Comparison of ENCODE assay signal across 8 mouse cellular contexts in genomic region chr6:119544518-119544864, GRCm38 (mm10). TPM values are rescaled to one million over a fixed set of nuclear protein-coding genes. Genes with fewer than 3 reads are reported as not detected.
DNase-seq lines count a peak whose midpoint lies in the region; ATAC-seq and TF ChIP-seq lines count a peak whose summit lies in the region.

No protein-coding gene starts in this region.

- ATAC-seq in heart, embryonic 12.5 days (ENCODE audit: insufficient number of reproducible peaks, low FRiP score) = no peak; the same call in 1 of the 2 replicates
- ATAC-seq in forebrain, embryonic 12.5 days (ENCODE audit: low FRiP score) = peak; percentile 51; the same call in 1 of the 2 replicates
- peak; percentile 50 for ATAC-seq in neural tube, embryonic 14.5 days (ENCODE audit: low read depth)

- H3K9ac ChIP-seq in heart, embryonic 12.5 days = peak overlapping the region; percentile 77
- H3K9ac ChIP-seq in ES-E14 (ENCODE audit: insufficient read depth, low read depth, low read length, poor library complexity, severe bottlenecking) = 0 out of 2 replicates have a peak overlapping the region, but pooled peaks have one; percentile 18
- H3K9ac ChIP-seq in forebrain, embryonic 12.5 days = peak overlapping the region; percentile 83
- peak overlapping the region; percentile 62; the same call in 1 of the 2 replicates for H3K9ac ChIP-seq in neural tube, embryonic 14.5 days (replicated peaks; ENCODE audit: low read depth, low read length)

- H3K36me3 ChIP-seq in heart, embryonic 12.5 days = no peaks in the 10 kb centered on the region
- H3K36me3 ChIP-seq in ES-E14 (ENCODE audit: control insufficient read depth, insufficient read depth, low read length, poor library complexity, severe bottlenecking) = no peaks in the 10 kb centered on the region
- H3K36me3 ChIP-seq in forebrain, embryonic 12.5 days (replicated peaks) = no peaks in the 10 kb centered on the region
- peaks cover 5% of the 10 kb centered on the region; the same call in 1 of the 2 replicates for H3K36me3 ChIP-seq in limb, embryonic 10.5 days
- no peaks in the 10 kb centered on the region for H3K36me3 ChIP-seq in neural tube, embryonic 14.5 days (ENCODE audit: control insufficient read depth, insufficient read depth, low read length)

- DNase-seq in heart, adult 11 months = no peak
- no peak for DNase-seq in ES-E14 (ENCODE audit: low read depth, low spot score)
- DNase-seq in limb, embryonic 10.5 days (ENCODE audit: low spot score) = no peak
- no peak for DNase-seq in adrenal gland, adult 2 months
- DNase-seq in left cerebral cortex, postnatal 14 days (ENCODE audit: low spot score in 2 of 2) = no peak

- H3K4me1 ChIP-seq in heart, embryonic 12.5 days (replicated peaks) = no peaks in the 10 kb centered on the region; the same call in 1 of the 2 replicates
- peaks cover 0 to 2% of the 10 kb centered on the region in 2 experiments; a peak in 1 of 4 replicates for H3K4me1 ChIP-seq in ES-E14 (ENCODE audit: control insufficient read depth in 2 of 2, insufficient read depth in 2 of 2, low read length in 2 of 2, poor library complexity in 1 of 2)
- peaks cover 29% of the 10 kb centered on the region for H3K4me1 ChIP-seq in forebrain, embryonic 12.5 days
- peaks cover 48% of the 10 kb centered on the region for H3K4me1 ChIP-seq in limb, embryonic 10.5 days
- H3K4me1 ChIP-seq in neural tube, embryonic 14.5 days (ENCODE audit: control insufficient read depth, insufficient read depth, low read length) = 0 out of 2 replicates have a peak, but pooled peaks cover 5% of the 10 kb centered on the region

- in situ Hi-C loops in ES-E14 (cut with MboI; ENCODE audit: low sequenced_read_pairs in 2 of 2, unreplicated experiment in 2 of 2) = no loop called here

- intact Hi-C loops in left cerebral cortex, postnatal 14 days (cut with DNase I) = no loop called here

- no peaks in the 10 kb centered on the region for H3K9me3 ChIP-seq in heart, embryonic 12.5 days (replicated peaks)
- no peaks in the 10 kb centered on the region for H3K9me3 ChIP-seq in ES-E14 (ENCODE audit: control insufficient read depth, insufficient read depth, low read depth, low read length)
- H3K9me3 ChIP-seq in forebrain, embryonic 12.5 days = no peaks in the 10 kb centered on the region
- 0 out of 2 replicates have a peak, but pooled peaks cover 2% of the 10 kb centered on the region for H3K9me3 ChIP-seq in limb, embryonic 10.5 days (replicated peaks)
- H3K9me3 ChIP-seq in neural tube, embryonic 14.5 days (ENCODE audit: control insufficient read depth, low read length) = no peaks in the 10 kb centered on the region

- H3K27me3 ChIP-seq in heart, embryonic 12.5 days (replicated peaks) = peaks cover 33% of the 10 kb centered on the region
- H3K27me3 ChIP-seq in forebrain, embryonic 12.5 days = peaks cover 47% of the 10 kb centered on the region
- peaks cover 30% of the 10 kb centered on the region for H3K27me3 ChIP-seq in limb, embryonic 10.5 days (ENCODE audit: low read depth, poor library complexity, severe bottlenecking)
- peaks cover 9% of the 10 kb centered on the region for H3K27me3 ChIP-seq in neural tube, embryonic 14.5 days (ENCODE audit: control insufficient read depth, insufficient read depth, low read length)

- WGBS in heart, embryonic 12.5 days = 2% methylated on average over 14 of the region's 14 CpGs
- 1% methylated on average over 14 of the region's 14 CpGs for WGBS in forebrain, embryonic 12.5 days
- WGBS in limb, embryonic 10.5 days = under 1% methylated on average over 14 of the region's 14 CpGs
- under 1% methylated on average over 14 of the region's 14 CpGs for WGBS in neural tube, embryonic 14.5 days

- no peak overlapping the region for H3K27ac ChIP-seq in heart, embryonic 12.5 days (ENCODE audit: poor library complexity, severe bottlenecking)
- H3K27ac ChIP-seq in ES-E14 (ENCODE audit: insufficient read depth, low read depth, low read length, poor library complexity, severe bottlenecking) = no peak overlapping the region
- H3K27ac ChIP-seq in forebrain, embryonic 12.5 days = no peak overlapping the region
- peak overlapping the region; percentile 98 for H3K27ac ChIP-seq in limb, embryonic 10.5 days
- H3K27ac ChIP-seq in neural tube, embryonic 14.5 days (ENCODE audit: low read depth, low read length) = no peak overlapping the region

- H3K4me2 ChIP-seq in heart, embryonic 12.5 days = peak overlapping the region; percentile 93
- peak overlapping the region; percentile 94 for H3K4me2 ChIP-seq in forebrain, embryonic 12.5 days
- peak overlapping the region; percentile 91 for H3K4me2 ChIP-seq in neural tube, embryonic 14.5 days (ENCODE audit: low read depth, low read length)

- H3K4me3 ChIP-seq in heart, embryonic 12.5 days = peak overlapping the region; percentile 70
- H3K4me3 ChIP-seq in ES-E14 (ENCODE audit: insufficient read depth in 1 of 2, low read depth in 1 of 2, low read length in 2 of 2, poor library complexity in 1 of 2, severe bottlenecking in 1 of 2) = peak overlapping the region; percentile 80
- peak overlapping the region; percentile 85 for H3K4me3 ChIP-seq in forebrain, embryonic 12.5 days (replicated peaks)
- peak overlapping the region; percentile 91 for H3K4me3 ChIP-seq in limb, embryonic 10.5 days
- peak overlapping the region; percentile 67 for H3K4me3 ChIP-seq in neural tube, embryonic 14.5 days (ENCODE audit: low read depth, low read length)

TF ChIP-seq in ES-E14, 5 proteins besides CTCF, POLR2A, EP300 and RAD21:
- TF ChIP-seq HCFC1 (IDR thresholded peaks at IDR 0.05; ENCODE audit: borderline replicate concordance, insufficient read depth, low read length) (no peak), ZNF384 (IDR thresholded peaks at IDR 0.05; ENCODE audit: low read depth, low read length) (no peak), MAFK (IDR thresholded peaks at IDR 0.05; ENCODE audit: insufficient read depth, low read depth, low read length) (no peak), CHD2 (IDR thresholded peaks at IDR 0.05; ENCODE audit: low read depth, low read length) (no peak), ZC3H11A (IDR thresholded peaks at IDR 0.05; ENCODE audit: borderline replicate concordance, low read depth, low read length) (no peak)

RNA-seq across cellular contexts. Expression of gene Wnt5b, which starts 0.3 kb away (rescaled TPM):
- polyA plus RNA-seq in heart, embryonic 12.5 days (2016; fragmentation: Nextera tagmentation; extraction: Ambion mirVana) = 8.9 and 9.2 TPM in 2 replicates
- total RNA-seq in ES-E14 (2012; rRNA removed) = 2.5 and 3.5 TPM in 2 replicates
- 8.6 and 10.9 TPM in 2 replicates for polyA plus RNA-seq in forebrain, embryonic 12.5 days (2016; fragmentation: Nextera tagmentation; extraction: Ambion mirVana)
- polyA plus RNA-seq in limb, embryonic 10.5 days (2016; fragmentation: Nextera tagmentation; extraction: Ambion mirVana) = 17.6 and 18.5 TPM in 2 replicates
- polyA plus RNA-seq in neural tube, embryonic 14.5 days (2014; fragmentation: Nextera tagmentation; extraction: Ambion mirVana) = 2.6 and 5.2 TPM in 2 replicates
- 1 to 10 TPM; 1.9 to 2.8 TPM for total RNA-seq in adrenal gland, adult 2 months (2021)
- 3.3 and 4.1 TPM in 2 replicates for polyA plus RNA-seq in adrenal gland, adult 2 months (2012; rRNA removed)
- total RNA-seq in left cerebral cortex, postnatal 14 days (2021) = 1 to 10 TPM; 1.4 to 1.5 TPM

Comparison
In these comparisons a context has a peak if more than half of its experiments do, and no peak if none do; other contexts are left out.
1. H3K9ac ChIP-seq: peak in every context shown above with its lines; median percentile 83 in forebrain, embryonic 12.5 days; 77 in heart, embryonic 12.5 days; 62 in neural tube, embryonic 14.5 days; 18 in ES-E14.